Mouse (Mus musculus): Measurements from ENCODE around the gene Chn2. TPM values are rescaled to one million over a fixed set of nuclear protein-coding genes. Genes with fewer than 3 reads are reported as not detected.
"Not testable (repeated sequence)": the region's sequence is repeated elsewhere in the genome, so short reads cannot be mapped to it uniquely, and the experiment has no call there.

The Chn2 gene
- polyA plus RNA-seq, 1 experiment from 2014 or later = 5.5 TPM

DNA sequence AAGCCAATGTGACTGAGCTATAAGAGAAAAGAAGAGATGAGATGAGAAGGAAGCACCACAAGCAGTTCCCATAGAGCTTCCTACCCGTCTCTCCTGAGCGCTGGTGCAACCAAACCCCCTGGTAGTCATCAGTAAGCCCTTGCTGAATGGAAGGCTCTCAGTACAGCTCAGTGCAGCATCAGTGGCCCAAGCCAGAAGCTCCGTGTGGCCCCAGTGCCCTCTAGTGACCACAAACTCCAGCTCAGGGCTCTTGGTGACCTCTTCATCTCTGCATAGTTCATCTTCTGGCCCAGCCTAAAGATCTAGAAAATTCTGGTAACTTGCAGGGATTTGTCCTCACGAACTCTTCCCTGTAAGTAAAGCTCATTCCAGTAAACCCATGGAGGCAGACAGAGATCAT, 125.4 kb downstream of the Chn2 start:
- Histone ChIP-seq H3K9me3 (ENCODE audit: control insufficient read depth, low read length) (no peaks in the 10 kb centered on the region), H3K27ac (ENCODE audit: low read depth, low read length) (no peak overlapping the region), H3K4me2 (no peak overlapping the region), H3K27me3 (replicated peaks; ENCODE audit: control insufficient read depth, insufficient read depth, low read length) (no peaks in the 10 kb centered on the region), H3K4me3 (ENCODE audit: low read depth, low read length) (no peak overlapping the region), H3K36me3 (ENCODE audit: control insufficient read depth, insufficient read depth, low read length) (no peaks in the 10 kb centered on the region), H3K4me1 (replicated peaks; ENCODE audit: control insufficient read depth, insufficient read depth, low read length) (peaks cover 14% of the 10 kb centered on the region), H3K9ac (ENCODE audit: low read depth, low read length) (no peak overlapping the region)
- DNase-seq (ENCODE audit: low spot score) (no peak), ATAC-seq (replicated peaks; ENCODE audit: low FRiP score) (0 out of 2 replicates have a peak, but pooled peaks have one; percentile 53)
- 38% methylated on average over 4 of the region's 4 CpGs for WGBS

DNA sequence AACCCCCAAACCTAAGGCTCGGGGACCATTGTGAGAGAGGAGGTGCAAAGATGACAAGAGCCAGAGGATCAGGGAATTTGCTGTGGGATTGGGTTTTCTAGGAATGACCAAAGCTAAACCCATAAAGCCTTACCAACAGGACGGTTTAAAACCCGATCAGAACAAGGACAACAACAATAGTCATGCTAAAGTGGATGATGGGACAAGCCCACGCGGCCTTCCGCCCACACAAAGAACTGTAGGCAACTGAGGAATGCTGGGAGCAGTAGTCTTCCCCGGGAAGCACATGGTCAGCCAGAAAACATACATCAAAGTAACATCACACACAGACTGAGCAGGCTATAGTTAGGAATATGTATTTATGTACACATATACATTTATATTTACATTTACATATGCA, 125.9 kb downstream of the Chn2 start:
- peaks cover 14% of the 10 kb centered on the region for H3K4me1 ChIP-seq (replicated peaks; ENCODE audit: control insufficient read depth, insufficient read depth, low read length)
- H3K36me3 ChIP-seq (ENCODE audit: control insufficient read depth, insufficient read depth, low read length) = no peaks in the 10 kb centered on the region
- WGBS = 87% methylated on average over 7 of the region's 7 CpGs

DNA sequence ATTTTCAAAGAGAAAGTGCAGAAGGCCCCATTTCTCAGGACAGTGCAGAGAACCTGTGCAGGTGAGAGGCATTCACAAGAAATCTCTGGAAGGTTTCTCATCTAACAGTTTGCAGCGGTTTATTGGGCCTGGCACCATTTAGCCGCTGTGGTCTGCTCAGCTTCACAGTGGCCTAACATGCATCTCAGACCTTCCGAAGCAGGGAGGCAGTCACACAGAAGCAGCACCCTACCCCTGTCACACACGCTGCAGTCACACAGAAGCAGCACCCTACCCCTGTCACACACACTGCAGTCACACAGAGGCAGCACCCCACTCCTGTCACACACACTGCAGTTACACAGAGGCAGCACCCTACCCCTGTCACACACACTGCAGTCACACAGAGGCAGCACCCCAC, 126.5 kb downstream of the Chn2 start:
- Histone ChIP-seq H3K27ac (ENCODE audit: low read depth, low read length) (no peak overlapping the region), H3K9me3 (ENCODE audit: control insufficient read depth, low read length) (no peaks in the 10 kb centered on the region), H3K4me3 (ENCODE audit: low read depth, low read length) (no peak overlapping the region), H3K4me2 (no peak overlapping the region), H3K27me3 (replicated peaks; ENCODE audit: control insufficient read depth, insufficient read depth, low read length) (no peaks in the 10 kb centered on the region), H3K9ac (ENCODE audit: low read depth, low read length) (no peak overlapping the region), H3K4me1 (replicated peaks; ENCODE audit: control insufficient read depth, insufficient read depth, low read length) (peaks cover 11% of the 10 kb centered on the region), H3K36me3 (ENCODE audit: control insufficient read depth, insufficient read depth, low read length) (no peaks in the 10 kb centered on the region)
- DNase-seq (ENCODE audit: low spot score) (no peak), ATAC-seq (replicated peaks; ENCODE audit: low FRiP score) (no peak)
- WGBS = 80% methylated on average over 4 of the region's 4 CpGs

More for the DNA sequence above, 125.9 kb downstream of the Chn2 start:
- ATAC-seq (replicated peaks; ENCODE audit: low FRiP score) (no peak), DNase-seq (ENCODE audit: low spot score) (no peak)
- Histone ChIP-seq H3K4me3 (ENCODE audit: low read depth, low read length) (no peak overlapping the region), H3K9me3 (ENCODE audit: control insufficient read depth, low read length) (no peaks in the 10 kb centered on the region), H3K27ac (ENCODE audit: low read depth, low read length) (no peak overlapping the region), H3K9ac (ENCODE audit: low read depth, low read length) (no peak overlapping the region), H3K27me3 (replicated peaks; ENCODE audit: control insufficient read depth, insufficient read depth, low read length) (no peaks in the 10 kb centered on the region), H3K4me2 (no peak overlapping the region)

DNA sequence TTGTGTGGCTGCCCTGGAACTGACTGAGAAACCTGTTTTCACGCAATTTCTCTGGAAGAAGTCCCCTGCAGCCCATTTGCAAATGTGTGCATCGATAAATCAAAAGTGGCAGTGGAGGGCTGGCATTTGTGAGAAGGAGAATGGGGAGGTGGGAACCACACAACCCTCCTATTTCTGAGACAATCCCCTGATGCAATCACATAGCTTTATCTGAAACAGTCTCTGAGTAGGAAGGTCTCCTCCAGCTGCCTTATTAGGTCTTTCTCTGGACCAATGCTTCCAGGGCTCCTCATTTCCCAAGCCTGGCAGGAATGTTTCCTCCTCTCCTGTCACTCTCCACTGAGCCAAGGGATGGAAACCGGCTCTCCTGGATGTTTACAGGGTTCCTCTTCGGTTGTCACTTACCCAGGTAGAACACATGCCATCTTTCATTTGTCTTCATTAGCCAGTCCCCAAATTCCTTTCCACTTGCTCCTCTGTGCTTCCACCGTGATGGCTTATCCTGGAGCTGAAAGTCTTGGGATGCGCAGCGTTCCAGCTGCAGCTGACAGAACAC, 127.7 kb downstream of the Chn2 start:
- Histone ChIP-seq H3K27ac (ENCODE audit: low read depth, low read length) (no peak overlapping the region), H3K4me3 (ENCODE audit: low read depth, low read length) (no peak overlapping the region), H3K9me3 (ENCODE audit: control insufficient read depth, low read length) (no peaks in the 10 kb centered on the region), H3K9ac (ENCODE audit: low read depth, low read length) (no peak overlapping the region), H3K4me1 (replicated peaks; ENCODE audit: control insufficient read depth, insufficient read depth, low read length) (peaks cover 11% of the 10 kb centered on the region), H3K4me2 (no peak overlapping the region), H3K36me3 (ENCODE audit: control insufficient read depth, insufficient read depth, low read length) (no peaks in the 10 kb centered on the region), H3K27me3 (replicated peaks; ENCODE audit: control insufficient read depth, insufficient read depth, low read length) (no peaks in the 10 kb centered on the region)
- WGBS = 69% methylated on average over 7 of the region's 7 CpGs
- no peak for DNase-seq (ENCODE audit: low spot score)
- no peak for ATAC-seq (replicated peaks; ENCODE audit: low FRiP score)

DNA sequence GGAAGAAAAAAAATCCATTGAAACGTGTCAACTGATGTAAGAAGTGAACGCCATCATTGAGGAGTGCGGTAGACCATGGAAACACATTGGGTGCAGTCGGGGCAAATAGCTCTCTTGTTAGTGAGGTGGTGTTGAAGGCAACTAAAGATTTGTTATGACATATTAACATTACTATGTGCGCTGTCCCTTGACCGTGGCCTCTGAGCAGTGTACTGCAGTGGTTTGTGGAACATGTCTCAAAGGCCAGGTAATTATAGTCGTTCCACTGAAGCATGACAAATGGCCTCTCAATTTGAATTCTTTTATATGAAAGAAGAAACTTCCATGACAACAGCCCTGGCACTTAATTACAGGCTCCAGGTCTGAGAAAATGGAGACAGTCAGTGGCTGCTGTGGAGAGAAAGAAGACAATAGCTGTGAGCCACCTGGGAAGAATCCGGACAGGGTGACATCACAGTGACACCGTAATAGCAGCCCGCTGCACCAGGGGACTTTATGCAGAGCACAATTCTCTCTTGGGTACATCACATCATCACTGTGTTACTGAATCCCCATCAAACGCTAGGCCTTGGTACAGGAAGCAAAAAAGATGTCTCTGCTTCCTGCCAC, 131.0 kb downstream of the Chn2 start:
- no peak overlapping the region for H3K4me3 ChIP-seq (ENCODE audit: low read depth, low read length)
- no peak overlapping the region for H3K9ac ChIP-seq (ENCODE audit: low read depth, low read length)
- H3K4me2 ChIP-seq = no peak overlapping the region
- H3K4me1 ChIP-seq (replicated peaks; ENCODE audit: control insufficient read depth, insufficient read depth, low read length) = no peaks in the 10 kb centered on the region
- H3K27me3 ChIP-seq (replicated peaks; ENCODE audit: control insufficient read depth, insufficient read depth, low read length) = no peaks in the 10 kb centered on the region
- no peak for ATAC-seq (replicated peaks; ENCODE audit: low FRiP score)
- H3K27ac ChIP-seq (ENCODE audit: low read depth, low read length) = no peak overlapping the region
- no peak for DNase-seq (ENCODE audit: low spot score)
- no peaks in the 10 kb centered on the region for H3K36me3 ChIP-seq (ENCODE audit: control insufficient read depth, insufficient read depth, low read length)
- no peaks in the 10 kb centered on the region for H3K9me3 ChIP-seq (ENCODE audit: control insufficient read depth, low read length)
- WGBS = 86% methylated on average over 11 of the region's 11 CpGs

DNA sequence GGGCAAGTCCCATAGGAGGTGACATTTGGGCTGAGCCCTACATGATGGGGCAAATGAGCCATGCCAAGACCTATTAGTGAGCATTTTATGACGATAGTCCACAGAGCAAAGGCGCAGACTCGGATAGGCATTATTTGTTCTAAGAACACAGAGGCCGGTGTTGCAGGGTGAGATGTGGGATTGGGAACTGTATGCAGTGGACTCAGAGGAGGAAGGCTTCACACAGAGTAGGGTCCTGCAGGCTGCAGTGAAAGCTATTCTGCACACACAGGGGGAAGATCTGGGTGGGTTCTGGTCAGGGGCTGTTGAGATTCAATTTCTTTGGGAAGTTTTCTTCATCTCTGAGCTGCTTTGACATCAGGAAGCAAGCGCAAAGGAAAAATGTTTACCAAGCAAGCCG, 132.0 kb downstream of the Chn2 start:
- Histone ChIP-seq H3K9ac (ENCODE audit: low read depth, low read length) (no peak overlapping the region), H3K4me3 (ENCODE audit: low read depth, low read length) (no peak overlapping the region), H3K36me3 (ENCODE audit: control insufficient read depth, insufficient read depth, low read length) (no peaks in the 10 kb centered on the region), H3K4me1 (replicated peaks; ENCODE audit: control insufficient read depth, insufficient read depth, low read length) (no peaks in the 10 kb centered on the region), H3K9me3 (ENCODE audit: control insufficient read depth, low read length) (no peaks in the 10 kb centered on the region), H3K27me3 (replicated peaks; ENCODE audit: control insufficient read depth, insufficient read depth, low read length) (no peaks in the 10 kb centered on the region), H3K4me2 (no peak overlapping the region), H3K27ac (ENCODE audit: low read depth, low read length) (no peak overlapping the region)
- ATAC-seq (replicated peaks; ENCODE audit: low FRiP score) (no peak), DNase-seq (ENCODE audit: low spot score) (no peak)
- WGBS = 87% methylated on average over 6 of the region's 6 CpGs

DNA sequence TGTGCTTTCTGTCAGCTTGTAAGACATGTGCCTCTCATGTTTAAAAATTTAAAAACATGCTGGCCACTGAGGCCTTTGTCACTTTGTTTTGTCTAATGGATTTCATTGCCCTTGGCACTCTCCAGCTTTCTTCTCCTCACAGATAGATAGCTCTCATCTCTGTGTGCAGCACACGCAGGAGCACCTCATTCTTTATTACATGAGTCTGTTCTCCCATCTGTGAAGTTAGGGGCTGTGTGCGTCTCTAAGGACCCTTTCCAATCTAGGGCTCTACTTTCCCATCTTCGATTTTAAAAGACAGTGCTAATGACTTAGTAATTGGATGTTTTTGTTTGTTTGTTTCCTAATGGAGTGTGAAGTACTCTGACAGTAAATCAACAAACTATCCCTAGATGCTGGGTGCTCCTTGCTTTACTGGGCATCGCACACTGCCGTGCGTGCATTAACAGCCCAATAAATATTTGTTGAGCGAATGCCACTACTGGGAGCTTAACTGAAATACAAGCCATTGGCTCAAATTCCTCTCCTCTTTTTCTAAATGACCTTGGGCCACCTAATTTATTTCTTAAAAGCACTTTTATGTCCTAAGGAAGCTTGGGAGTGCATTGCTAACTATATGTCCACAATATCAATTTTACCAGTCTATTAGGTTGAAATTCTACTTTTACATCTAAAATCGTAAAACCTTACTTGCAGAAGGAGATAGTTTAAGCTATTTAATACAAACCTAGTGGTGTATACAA, 136.3 kb downstream of the Chn2 start:
- Histone ChIP-seq H3K4me1 (replicated peaks; ENCODE audit: control insufficient read depth, insufficient read depth, low read length) (0 out of 2 replicates have a peak, but pooled peaks cover 2% of the 10 kb centered on the region), H3K4me2 (no peak overlapping the region), H3K36me3 (ENCODE audit: control insufficient read depth, insufficient read depth, low read length) (no peaks in the 10 kb centered on the region), H3K9ac (ENCODE audit: low read depth, low read length) (no peak overlapping the region), H3K9me3 (ENCODE audit: control insufficient read depth, low read length) (no peaks in the 10 kb centered on the region), H3K27ac (ENCODE audit: low read depth, low read length) (no peak overlapping the region), H3K4me3 (ENCODE audit: low read depth, low read length) (no peak overlapping the region), H3K27me3 (replicated peaks; ENCODE audit: control insufficient read depth, insufficient read depth, low read length) (no peaks in the 10 kb centered on the region)
- WGBS = 85% methylated on average over 8 of the region's 8 CpGs
- DNase-seq (ENCODE audit: low spot score) (no peak), ATAC-seq (replicated peaks; ENCODE audit: low FRiP score) (no peak)

DNA sequence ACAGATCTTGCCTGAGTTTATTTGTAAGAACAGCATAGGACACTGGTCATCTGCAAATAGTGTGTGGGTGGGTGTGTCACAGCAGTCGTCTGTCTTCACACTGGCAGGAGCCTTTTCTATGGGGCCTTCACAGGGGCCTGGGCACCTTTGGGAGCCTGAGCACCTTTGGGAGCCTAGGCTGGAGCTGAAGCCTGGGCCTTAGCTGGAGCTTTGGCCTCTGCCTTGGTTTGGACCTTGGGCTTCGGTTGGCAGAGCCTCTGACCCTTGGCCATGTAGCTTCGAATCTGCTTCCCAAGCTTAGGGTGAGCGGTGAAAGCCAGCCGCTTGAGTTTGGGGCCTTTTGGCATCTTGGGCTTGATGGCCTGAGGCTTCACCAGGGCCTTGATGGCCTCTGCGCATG, 137.7 kb downstream of the Chn2 start:
- 90% methylated on average over 6 of the region's 6 CpGs for WGBS
- H3K9me3 ChIP-seq (ENCODE audit: control insufficient read depth, low read length); H3K4me1 ChIP-seq (replicated peaks; ENCODE audit: control insufficient read depth, insufficient read depth, low read length); H3K4me3 ChIP-seq (ENCODE audit: low read depth, low read length); H3K27me3 ChIP-seq (replicated peaks; ENCODE audit: control insufficient read depth, insufficient read depth, low read length); H3K36me3 ChIP-seq (ENCODE audit: control insufficient read depth, insufficient read depth, low read length); H3K9ac ChIP-seq (ENCODE audit: low read depth, low read length); H3K27ac ChIP-seq (ENCODE audit: low read depth, low read length); H3K4me2 ChIP-seq; DNase-seq (ENCODE audit: low spot score); ATAC-seq (replicated peaks; ENCODE audit: low FRiP score): not testable (repeated sequence)

Data from liver, embryonic 11.5 days (tissue).